Mouse (Mus musculus) myocyte (in vitro differentiated cells): ENCODE measurements at regions not wholly inside any gene's neighbourhood (a gene's known extent, or its start where the extent isn't known, plus 50 kb on each side); places are given as distances from the start of the nearest gene placed in this dataset.

Experiments
- CEBPB ChIP-seq: IDR thresholded peaks from 2 replicates; pipeline ENCODE4 v1.6.1; 2011; ENCODE audit warnings: mild to moderate bottlenecking, moderate library complexity; ENCODE audit not compliant: poor library complexity, insufficient read depth, severe bottlenecking
- E2F4 ChIP-seq: IDR thresholded peaks from one replicate; pipeline ENCODE4 v1.6.1; 2011; ENCODE audit warnings: mild to moderate bottlenecking, control low read depth, moderate library complexity; ENCODE audit not compliant: insufficient read depth
- MAX ChIP-seq: IDR thresholded peaks from one replicate; pipeline ENCODE4 v1.6.1; 2011; ENCODE audit warnings: low read depth, mild to moderate bottlenecking, control low read depth
- MYOG ChIP-seq, 3 experiments: IDR thresholded peaks; one replicate each; pipeline ENCODE4 v1.6.1; 2011; ENCODE audit warnings: control low read depth in 2 of 3, low read depth in 2 of 3, mild to moderate bottlenecking in 2 of 3; ENCODE audit not compliant: insufficient read length in 2 of 3, control insufficient read depth in 1 of 3, insufficient read depth in 1 of 3
- POLR2A ChIP-seq: IDR thresholded peaks from one replicate; pipeline ENCODE4 v1.6.1; 2011; ENCODE audit warnings: low read depth, mild to moderate bottlenecking, control low read depth, moderate library complexity; ENCODE audit not compliant: insufficient read length
- POLR2AphosphoS2 ChIP-seq: IDR thresholded peaks from one replicate; pipeline ENCODE4 v1.6.1; 2011; ENCODE audit warnings: low read depth, control low read depth; ENCODE audit not compliant: insufficient read length
- SRF ChIP-seq: IDR thresholded peaks from one replicate; pipeline ENCODE4 v1.6.1; 2011; ENCODE audit warnings: low read depth; ENCODE audit not compliant: control insufficient read depth, insufficient read length
- TCF12 ChIP-seq: IDR thresholded peaks from one replicate; pipeline ENCODE4 v1.6.1; 2011; ENCODE audit warnings: mild to moderate bottlenecking, control low read depth; ENCODE audit not compliant: poor library complexity, insufficient read depth, severe bottlenecking
- TCF3 ChIP-seq: IDR thresholded peaks from one replicate; pipeline ENCODE4 v1.6.1; 2011; ENCODE audit warnings: low read depth, control low read depth; ENCODE audit not compliant: insufficient read length
- USF1 ChIP-seq: IDR thresholded peaks from one replicate; pipeline ENCODE4 v1.6.1; 2011; ENCODE audit warnings: low read depth, mild to moderate bottlenecking, control low read depth, moderate library complexity

GRCm38 (mm10) chr16:30791048-30791855, 191.7 kb downstream of the Fam43a start:
- no peak for TF ChIP-seq USF1
- no peak for TF ChIP-seq MAX
- TF ChIP-seq MYOG (IDR thresholded peaks at IDR 0.05; ENCODE audit: control insufficient read depth in 1 of 3, insufficient read depth in 1 of 3, insufficient read length in 2 of 3, low read depth in 2 of 3) = no peak
- no peak for TF ChIP-seq CEBPB
- no peak for TF ChIP-seq POLR2A
- no peak for TF ChIP-seq POLR2AphosphoS2
- TF ChIP-seq TCF3 = no peak
- no peak for TF ChIP-seq E2F4
- no peak for TF ChIP-seq TCF12
- TF ChIP-seq SRF = no peak
